Mouse (Mus musculus) liver, adult 2 months (tissue): ENCODE measurements around the gene Armt1.

Experiments used
- CTCF ChIP-seq: fragments of 200-500 bp; IDR thresholded peaks from 2 replicates; pipeline ENCODE4 v1.5.1; 2011; ENCODE audit warnings: low read depth, low read length, control low read depth
- POLR2A ChIP-seq: fragments of 200-500 bp; IDR thresholded peaks from 2 replicates; pipeline ENCODE4 v1.6.1; 2011; ENCODE audit warnings: low read length, control low read depth; ENCODE audit not compliant: insufficient read depth; ENCODE audit errors: extremely low read depth

- TF ChIP-seq POLR2A (no peak), CTCF (no peak)
Measured at GRCm38 (mm10) chr10:4465799-4466198, 33.5 kb downstream of the Armt1 start.
